Mouse (Mus musculus) heart, embryonic 13.5 days (tissue): ENCODE results near the gene Hba-x. TPM values are rescaled to one million over a fixed set of nuclear protein-coding genes. Genes with fewer than 3 reads are reported as not detected.

Experiments used
- ATAC-seq: fragments of 200-750 bp; cut with Nextera tagmentation; 2 replicates; pipeline ENCODE4 v1.8.0; 2017; ENCODE audit warnings: moderate TSS enrichment; ENCODE audit not compliant: insufficient number of reproducible peaks, low FRiP score, low TSS enrichment; ENCODE audit errors: extremely low read depth
- H3K27ac ChIP-seq: fragments of 300-500 bp; sonication (generic); replicated peaks from 2 replicates; pipeline ENCODE4 v1.5.1; 2015; ENCODE audit warnings: moderate library complexity, mild to moderate bottlenecking, inconsistent platforms
- H3K27me3 ChIP-seq: fragments of 300-500 bp; sonication (generic); replicated peaks from 2 replicates; pipeline ENCODE4 v1.6.1; 2015; ENCODE audit warnings: mild to moderate bottlenecking, inconsistent platforms
- H3K36me3 ChIP-seq: fragments of 300-500 bp; sonication (generic); 2 replicates; pipeline ENCODE4 v1.6.1; 2015; ENCODE audit warnings: mild to moderate bottlenecking, inconsistent platforms
- H3K4me1 ChIP-seq: fragments of 300-500 bp; sonication (generic); 2 replicates; pipeline ENCODE4 v1.6.1; 2015; ENCODE audit warnings: inconsistent platforms
- H3K4me2 ChIP-seq: fragments of 300-500 bp; sonication (generic); 2 replicates; pipeline ENCODE4 v1.6.1; 2015; ENCODE audit warnings: inconsistent platforms, mild to moderate bottlenecking, moderate library complexity
- H3K4me3 ChIP-seq: fragments of 300-500 bp; sonication (generic); 2 replicates; pipeline ENCODE4 v1.5.1; 2015; ENCODE audit warnings: moderate library complexity, mild to moderate bottlenecking, inconsistent platforms
- H3K9ac ChIP-seq: fragments of 300-500 bp; sonication (generic); 2 replicates; pipeline ENCODE4 v1.6.1; 2015; ENCODE audit warnings: inconsistent platforms, mild to moderate bottlenecking, moderate library complexity
- H3K9me3 ChIP-seq: fragments of 300-500 bp; sonication (generic); 2 replicates; pipeline ENCODE4 v1.6.1; 2016; ENCODE audit warnings: inconsistent platforms
- WGBS: fragments of 180-500 bp; shearing (Covaris S2); methylation state at CpG from one replicate; pipeline ENCODE4 v1.1.7; 2015; ENCODE audit warnings: mixed read lengths; 5-methylcytosine and 5-hydroxymethylcytosine counted together
- polyA plus RNA-seq: library from polyadenylated mRNA; unstranded; fragments of >200 nt; fragmentation: Nextera tagmentation; extraction: Ambion mirVana; gene quantifications from 2 replicates; pipeline ENCODE4 v1.2.1, GENCODE M21; 2015

Hba-x gene
- 2,385 and 4,851 TPM in 2 replicates for polyA plus RNA-seq

- WGBS: 65% methylated on average over 3 of the region's 3 CpGs
- H3K27ac ChIP-seq: peak within 1 kb of the TSS; percentile 68
- ATAC-seq: 0 out of 2 replicates have a peak, but pooled peaks have one; percentile 16
Measured at GRCm38 (mm10) chr11:32276347-32276746, at the start of gene Hba-x. TSS of gene Hba-x (plus strand) at chr11:32276400.

GRCm38 (mm10) chr11:32227041-32227440 is 49.2 kb upstream of the Hba-x start:
- WGBS: 55% methylated on average over 1 of the region's 1 CpGs
- H3K4me1 ChIP-seq: peaks cover 56% of the 10 kb centered on the region
- ATAC-seq: no peak

More at GRCm38 (mm10) chr11:32276347-32276746, at the start of gene Hba-x:
- Histone ChIP-seq H3K4me1 (no peaks in the 10 kb centered on the region), H3K36me3 (no peaks in the 10 kb centered on the region), H3K4me2 (peak within 1 kb of the TSS; percentile 51), H3K27me3 (peaks cover 66% of the 10 kb centered on the region), H3K9ac (peak within 1 kb of the TSS; percentile 25; the same call in 1 of the 2 replicates), H3K9me3 (no peaks in the 10 kb centered on the region), H3K4me3 (peak within 1 kb of the TSS; percentile 20; the same call in 1 of the 2 replicates)

GRCm38 (mm10) chr11:32227555-32227954 is 48.6 kb upstream of the Hba-x start:
- H3K27ac ChIP-seq: no peak overlapping the region
- H3K4me1 ChIP-seq: peaks cover 51% of the 10 kb centered on the region
- H3K27me3 ChIP-seq: no peaks in the 10 kb centered on the region
- H3K4me2 ChIP-seq: peak overlapping the region; percentile 82
- H3K4me3 ChIP-seq: no peak overlapping the region
- H3K9ac ChIP-seq: peak overlapping the region; percentile 90; the same call in 1 of the 2 replicates
- ATAC-seq: no peak
- H3K9me3 ChIP-seq: no peaks in the 10 kb centered on the region
- peaks cover 45% of the 10 kb centered on the region for H3K36me3 ChIP-seq
- WGBS: 86% methylated on average over 9 of the region's 9 CpGs

More at GRCm38 (mm10) chr11:32227041-32227440, 49.2 kb upstream of the Hba-x start:
- Histone ChIP-seq H3K4me3 (peak overlapping the region; percentile 83), H3K36me3 (peaks cover 40% of the 10 kb centered on the region), H3K9ac (peak overlapping the region; percentile 90), H3K27ac (peak overlapping the region; percentile 88), H3K4me2 (peak overlapping the region; percentile 82), H3K9me3 (no peaks in the 10 kb centered on the region), H3K27me3 (no peaks in the 10 kb centered on the region)

GRCm38 (mm10) chr11:32228292-32228845 is 47.8 kb upstream of the Hba-x start:
- Histone ChIP-seq H3K27ac (no peak overlapping the region), H3K27me3 (no peaks in the 10 kb centered on the region), H3K4me1 (peaks cover 43% of the 10 kb centered on the region), H3K4me3 (no peak overlapping the region), H3K9ac (no peak overlapping the region), H3K9me3 (no peaks in the 10 kb centered on the region), H3K4me2 (no peak overlapping the region), H3K36me3 (peaks cover 53% of the 10 kb centered on the region)
- ATAC-seq: no peak
- 76% methylated on average over 3 of the region's 3 CpGs for WGBS

- no peak for ATAC-seq
- no peak overlapping the region for H3K4me3 ChIP-seq
- H3K27ac ChIP-seq: no peak overlapping the region
- H3K9ac ChIP-seq: no peak overlapping the region
- H3K4me2 ChIP-seq: no peak overlapping the region
- no peaks in the 10 kb centered on the region for H3K27me3 ChIP-seq
- 82% methylated on average over 4 of the region's 4 CpGs for WGBS
- H3K36me3 ChIP-seq: peaks cover 71% of the 10 kb centered on the region
- no peaks in the 10 kb centered on the region for H3K9me3 ChIP-seq
- H3K4me1 ChIP-seq: peaks cover 32% of the 10 kb centered on the region
Measured at GRCm38 (mm10) chr11:32230220-32230619, 46.0 kb upstream of the Hba-x start.

- Histone ChIP-seq H3K4me3 (no peak overlapping the region), H3K27me3 (no peaks in the 10 kb centered on the region), H3K9ac (no peak overlapping the region), H3K9me3 (no peaks in the 10 kb centered on the region), H3K4me1 (peaks cover 32% of the 10 kb centered on the region), H3K27ac (no peak overlapping the region), H3K36me3 (peaks cover 72% of the 10 kb centered on the region), H3K4me2 (no peak overlapping the region)
- ATAC-seq: no peak
- WGBS: 92% methylated on average over 2 of the region's 2 CpGs
Measured at GRCm38 (mm10) chr11:32231125-32231524, 45.1 kb upstream of the Hba-x start.

- no peak for ATAC-seq
Measured at GRCm38 (mm10) chr11:32232848-32233247, 43.4 kb upstream of the Hba-x start.

GRCm38 (mm10) chr11:32233895-32234294 is 42.3 kb upstream of the Hba-x start:
- peaks cover 36% of the 10 kb centered on the region for H3K4me1 ChIP-seq
- H3K9ac ChIP-seq: no peak overlapping the region
- H3K27ac ChIP-seq: no peak overlapping the region
- WGBS: 85% methylated on average over 3 of the region's 3 CpGs
- ATAC-seq: no peak
- no peak overlapping the region for H3K4me2 ChIP-seq
- no peak overlapping the region for H3K4me3 ChIP-seq
- H3K9me3 ChIP-seq: no peaks in the 10 kb centered on the region
- H3K27me3 ChIP-seq: no peaks in the 10 kb centered on the region
- peaks cover 82% of the 10 kb centered on the region for H3K36me3 ChIP-seq

More at GRCm38 (mm10) chr11:32232848-32233247, 43.4 kb upstream of the Hba-x start:
- H3K9ac ChIP-seq: no peak overlapping the region
- H3K36me3 ChIP-seq: peaks cover 87% of the 10 kb centered on the region
- peaks cover 32% of the 10 kb centered on the region for H3K4me1 ChIP-seq
- no peak overlapping the region for H3K4me3 ChIP-seq
- H3K27me3 ChIP-seq: no peaks in the 10 kb centered on the region
- 76% methylated on average over 10 of the region's 10 CpGs for WGBS
- no peak overlapping the region for H3K27ac ChIP-seq
- no peaks in the 10 kb centered on the region for H3K9me3 ChIP-seq
- no peak overlapping the region for H3K4me2 ChIP-seq

GRCm38 (mm10) chr11:32234816-32235485 is 41.2 kb upstream of the Hba-x start:
- Histone ChIP-seq H3K27ac (peak overlapping the region; percentile 51), H3K4me2 (no peak overlapping the region), H3K9me3 (no peaks in the 10 kb centered on the region), H3K27me3 (no peaks in the 10 kb centered on the region), H3K4me3 (no peak overlapping the region), H3K9ac (0 out of 2 replicates have a peak overlapping the region, but pooled peaks have one; percentile 52), H3K4me1 (peaks cover 36% of the 10 kb centered on the region), H3K36me3 (peaks cover 82% of the 10 kb centered on the region)
- no peak for ATAC-seq
- 88% methylated on average over 6 of the region's 6 CpGs for WGBS

GRCm38 (mm10) chr11:32235646-32236045 is 40.6 kb upstream of the Hba-x start:
- no peaks in the 10 kb centered on the region for H3K27me3 ChIP-seq
- H3K36me3 ChIP-seq: peaks cover 82% of the 10 kb centered on the region
- 38% methylated on average over 3 of the region's 3 CpGs for WGBS
- H3K9ac ChIP-seq: 0 out of 2 replicates have a peak overlapping the region, but pooled peaks have one; percentile 52
- H3K27ac ChIP-seq: peak overlapping the region; percentile 51
- peaks cover 36% of the 10 kb centered on the region for H3K4me1 ChIP-seq
- ATAC-seq: no peak
- H3K4me3 ChIP-seq: no peak overlapping the region
- no peak overlapping the region for H3K4me2 ChIP-seq
- no peaks in the 10 kb centered on the region for H3K9me3 ChIP-seq

GRCm38 (mm10) chr11:32236132-32236531 is 40.1 kb upstream of the Hba-x start:
- Histone ChIP-seq H3K9me3 (no peaks in the 10 kb centered on the region), H3K9ac (peak overlapping the region; percentile 42; the same call in 1 of the 2 replicates), H3K4me1 (peaks cover 36% of the 10 kb centered on the region), H3K27ac (peak overlapping the region; percentile 32; the same call in 1 of the 2 replicates), H3K4me3 (no peak overlapping the region), H3K36me3 (peaks cover 82% of the 10 kb centered on the region), H3K27me3 (no peaks in the 10 kb centered on the region), H3K4me2 (no peak overlapping the region)
- 64% methylated on average over 2 of the region's 2 CpGs for WGBS
- ATAC-seq: no peak
